Mouse (Mus musculus): ENCODE data around the gene Pabpc1l. TPM values are rescaled to one million over a fixed set of nuclear protein-coding genes. Genes with fewer than 3 reads are reported as not detected.

The Pabpc1l gene
- total RNA-seq, 2 experiments from 2014 or later: 0.79 to 0.83 TPM

DNA sequence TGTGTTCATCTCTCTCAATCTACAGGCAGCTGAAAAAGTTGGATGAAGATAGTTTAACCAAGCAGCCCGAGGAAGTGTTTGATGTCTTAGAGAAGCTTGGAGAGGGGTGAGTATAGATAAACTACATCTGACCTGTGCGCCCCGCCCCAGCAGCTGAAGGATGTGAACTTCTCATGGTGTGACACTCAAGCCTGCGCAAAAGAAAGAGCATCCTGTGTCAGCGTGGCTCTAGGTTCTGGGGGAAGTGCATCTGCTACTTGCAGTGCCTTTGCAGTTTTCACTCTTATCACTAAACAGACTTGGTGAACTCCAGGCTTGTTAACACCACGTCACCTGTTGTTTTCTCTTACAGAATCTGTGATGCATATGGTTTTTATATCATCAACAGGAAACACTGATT, 54.2 kb downstream of the Pabpc1l start:
- no peak for DNase-seq
- intact Hi-C loops (cut with DNase I): no loop called here

DNA sequence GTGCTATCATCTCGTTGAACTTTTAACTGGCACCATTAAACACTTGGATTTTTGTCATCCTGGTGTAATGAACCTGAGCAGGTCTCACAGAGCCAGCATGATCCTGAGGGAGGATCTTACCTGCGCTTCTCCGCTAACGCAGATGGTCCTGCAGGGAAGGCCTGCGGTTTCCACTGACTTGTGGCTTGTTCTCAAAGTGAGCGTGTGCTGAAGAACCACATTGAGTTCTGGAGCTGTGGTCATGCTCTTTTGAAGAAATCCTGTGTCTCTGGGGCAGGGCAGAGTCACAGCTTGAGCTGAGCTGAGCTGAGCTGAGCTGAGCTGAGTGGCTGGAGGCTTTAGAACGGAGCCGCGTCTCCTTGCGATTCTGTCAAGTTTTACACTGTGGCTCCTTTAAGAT, 56.3 kb downstream of the Pabpc1l start:
- intact Hi-C loops (cut with DNase I): no loop called here
- no peak for DNase-seq

DNA sequence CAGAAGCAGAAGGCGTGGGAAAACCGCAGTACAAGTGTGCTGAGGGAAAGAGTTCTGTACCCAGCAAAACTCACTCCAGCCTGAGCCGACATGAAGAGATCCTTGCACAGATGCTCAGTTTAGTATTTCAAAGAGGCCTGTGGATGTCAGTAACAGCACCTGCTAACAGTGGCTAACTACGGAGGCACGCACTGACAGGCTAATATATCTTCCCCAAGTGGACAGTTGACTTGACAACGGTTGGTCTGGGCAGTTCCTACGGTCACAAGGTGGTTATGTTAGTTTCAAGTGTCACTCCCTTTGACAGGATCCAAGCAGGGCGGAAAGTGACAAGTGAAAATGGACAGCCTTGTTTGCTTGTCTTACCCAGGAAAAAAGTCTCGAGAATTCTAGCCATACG, 56.9 kb downstream of the Pabpc1l start:
- intact Hi-C loops (cut with DNase I): no loop called here
- DNase-seq: no peak

DNA sequence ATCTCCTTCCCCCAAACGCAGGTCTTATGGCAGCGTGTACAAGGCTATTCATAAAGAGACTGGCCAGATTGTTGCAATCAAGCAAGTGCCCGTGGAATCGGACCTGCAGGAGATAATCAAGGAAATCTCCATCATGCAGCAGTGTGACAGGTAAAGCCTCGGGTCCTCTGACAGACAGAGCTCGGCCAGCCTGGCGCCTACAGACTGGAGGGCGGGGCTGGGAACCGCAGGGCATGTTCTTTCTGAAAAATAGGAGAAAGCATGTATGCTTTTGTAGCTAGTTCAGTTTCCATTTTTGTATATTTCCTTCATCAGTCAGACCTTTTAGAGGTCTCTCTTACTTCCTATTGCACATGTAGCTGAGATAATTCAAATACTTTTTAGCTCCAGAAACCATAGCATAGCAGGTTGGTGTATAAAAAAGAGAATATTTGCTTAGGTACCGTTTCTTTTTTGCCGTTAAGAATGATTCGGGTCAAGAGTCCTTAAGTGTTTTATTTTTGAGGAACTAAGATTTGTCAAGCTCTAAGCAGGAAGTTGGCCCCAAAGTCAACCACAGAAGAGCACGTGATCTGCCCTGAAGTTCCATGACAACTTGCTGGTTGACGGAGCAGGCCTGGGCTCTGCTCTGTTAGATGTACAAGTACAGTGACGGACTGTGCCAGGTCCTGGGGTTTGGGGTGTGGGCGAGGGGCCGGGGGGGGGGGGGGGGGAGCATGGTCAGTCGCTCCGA, 58.5 kb downstream of the Pabpc1l start:
- intact Hi-C loops (cut with DNase I): no loop called here
- no peak for DNase-seq

DNA sequence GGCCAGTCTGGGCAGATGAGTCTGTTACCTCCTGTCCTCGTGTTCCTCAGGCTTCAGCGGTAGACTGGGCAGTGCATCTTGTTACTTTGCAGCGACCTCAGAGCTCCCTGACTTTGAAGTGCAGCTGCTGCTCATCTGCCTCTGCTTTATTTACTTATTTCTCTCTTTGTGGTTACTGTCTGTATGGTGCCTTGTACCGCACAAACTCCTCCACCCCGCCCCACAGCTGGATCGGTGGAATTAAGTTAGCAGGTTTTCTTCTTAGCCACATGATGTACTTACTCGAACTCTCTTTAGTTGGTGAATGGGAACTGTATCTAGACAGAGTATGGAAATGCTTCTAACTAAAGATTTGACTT, 59.1 kb downstream of the Pabpc1l start:
- intact Hi-C loops (cut with DNase I): no loop called here
- DNase-seq: no peak

DNA sequence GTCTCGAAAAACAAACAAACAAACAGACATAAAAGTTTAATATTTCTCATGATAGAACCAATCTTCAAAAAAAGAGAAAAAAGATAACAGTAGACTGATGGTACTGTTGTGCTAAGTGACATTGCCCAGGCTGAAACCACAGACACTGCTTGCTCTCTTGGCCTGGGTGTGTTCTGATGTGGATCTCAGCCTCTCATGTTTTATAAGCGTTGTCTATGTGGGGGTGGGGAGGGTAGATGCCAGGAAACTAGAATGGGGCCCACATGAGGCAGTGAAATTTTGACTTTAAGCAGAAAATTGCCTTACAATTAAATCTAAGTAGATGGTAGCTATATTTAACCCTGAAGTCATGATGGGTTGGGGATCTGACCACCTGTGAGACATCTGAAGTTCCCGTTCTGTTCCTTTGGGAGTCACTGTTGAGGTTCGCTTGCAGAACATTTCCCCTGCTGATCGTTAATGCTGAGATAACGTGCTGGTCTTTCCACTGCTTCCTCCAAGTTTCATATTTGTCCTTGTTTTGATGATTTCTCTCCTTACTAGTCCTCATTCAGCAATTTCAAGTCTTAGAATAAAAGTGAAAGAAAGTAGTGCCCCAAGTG, 62.3 kb downstream of the Pabpc1l start:
- intact Hi-C loops (cut with DNase I): no loop called here
- DNase-seq: no peak

DNA sequence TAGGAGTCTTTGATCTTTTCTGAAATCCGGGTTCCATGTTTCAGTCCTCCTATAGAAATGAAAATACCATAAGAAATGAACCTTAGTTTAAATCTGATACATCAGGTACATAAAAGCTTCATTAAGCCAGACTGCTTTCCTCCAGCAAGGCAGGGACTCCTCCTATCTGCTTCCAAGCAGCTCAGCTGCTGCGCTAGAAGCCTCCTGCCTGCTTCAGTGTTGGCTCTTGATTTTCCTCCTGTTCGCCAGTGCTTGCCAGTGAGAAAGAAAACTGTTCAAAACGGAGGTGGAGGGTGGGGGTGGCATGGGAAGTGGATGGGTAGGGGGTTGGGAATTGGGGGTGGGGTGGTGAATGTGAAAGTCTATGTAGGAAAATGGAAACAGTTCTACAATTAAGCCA, 64.3 kb downstream of the Pabpc1l start:
- no peak for DNase-seq
- intact Hi-C loops (cut with DNase I): no loop called here

DNA sequence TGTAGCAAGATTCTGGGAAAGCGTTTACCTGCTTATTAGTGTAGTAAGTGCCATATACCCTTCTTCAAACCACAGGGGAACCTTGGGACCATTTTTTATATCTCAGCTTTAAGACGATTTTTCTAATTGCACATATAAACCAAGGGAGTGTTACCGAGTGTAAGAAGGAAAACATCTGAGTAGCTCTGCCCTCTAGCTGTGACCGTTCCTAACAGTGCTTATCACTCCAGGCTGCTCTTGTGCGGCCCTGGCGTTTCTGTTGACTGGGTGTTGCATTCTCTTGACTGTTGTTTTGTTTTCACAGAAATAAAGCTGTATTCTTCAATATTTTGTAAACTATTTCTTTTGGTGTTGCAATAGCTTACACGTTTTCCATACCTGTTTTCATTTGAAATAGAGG, 68.9 kb downstream of the Pabpc1l start:
- no peak for DNase-seq
- intact Hi-C loops (cut with DNase I): no loop called here

DNA sequence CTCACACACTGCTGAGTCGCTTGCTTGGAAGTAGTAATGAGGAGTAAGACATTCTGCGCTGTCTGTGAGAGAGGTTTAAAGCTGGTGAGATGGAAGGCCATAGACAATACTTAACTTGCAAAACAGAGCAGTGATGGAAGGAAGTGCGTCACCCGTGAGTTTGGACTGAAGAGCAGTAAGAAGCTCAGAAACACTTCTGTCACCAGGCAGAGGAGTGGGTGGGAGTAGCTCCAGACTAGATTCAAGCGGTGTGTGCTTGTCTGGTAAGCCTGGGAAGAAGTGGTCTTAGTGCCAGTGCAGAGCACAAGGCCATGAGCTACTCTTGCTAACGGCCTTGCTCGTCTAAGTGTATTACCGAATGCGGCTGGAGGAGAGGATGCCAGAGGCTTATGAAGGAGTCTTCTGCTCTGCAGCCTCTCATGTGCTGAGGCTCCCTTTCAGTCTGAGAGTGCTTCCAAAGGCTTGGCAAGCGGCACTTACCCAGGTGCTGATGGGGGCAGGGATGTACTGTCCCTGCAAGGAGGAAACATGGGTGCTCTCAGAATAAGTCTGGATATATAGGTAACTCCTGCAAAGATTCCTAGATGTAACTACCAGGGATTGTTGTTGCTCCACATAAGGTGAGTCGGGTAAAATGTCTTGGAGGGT, 73.5 kb downstream of the Pabpc1l start:
- intact Hi-C loops (cut with DNase I): no loop called here
- DNase-seq: no peak

Other genes starting within 250 kb of the Pabpc1l start
- under 1 TPM; 0.29 to 0.88 TPM for gene Ccn5, start 204.6 kb upstream of the Pabpc1l start, total RNA-seq (2021)
- not detected for gene Kcnk15, start 171.8 kb upstream of the Pabpc1l start, total RNA-seq (2021)
- gene Rims4, start 106.8 kb upstream of the Pabpc1l start, total RNA-seq (2021): under 1 TPM; 0.10 to 0.15 TPM
- 10 to 100 TPM; 93.5 to 98.0 TPM for gene Ywhab, start 30.5 kb upstream of the Pabpc1l start, total RNA-seq (2021)
- gene Stk4, start 44.9 kb downstream of the Pabpc1l start, total RNA-seq (2021): 10 to 100 TPM; 17.0 to 20.4 TPM
- 10 to 100 TPM; 19.3 to 19.9 TPM for gene Tomm34, start 45.7 kb downstream of the Pabpc1l start, total RNA-seq (2021)
- gene Kcns1, start 145.7 kb downstream of the Pabpc1l start, total RNA-seq (2021): not detected
- gene Wfdc5, start 157.3 kb downstream of the Pabpc1l start, total RNA-seq (2021): not detected
- gene Wfdc12, start 165.2 kb downstream of the Pabpc1l start, total RNA-seq (2021): not detected
- gene Wfdc15a, start 174.7 kb downstream of the Pabpc1l start, total RNA-seq (2021): not detected
- not detected for gene Wfdc15b, start 196.2 kb downstream of the Pabpc1l start, total RNA-seq (2021)
- not detected for gene Svs2, start 213.0 kb downstream of the Pabpc1l start, total RNA-seq (2021)
- not detected for gene Svs3b, start 231.2 kb downstream of the Pabpc1l start, total RNA-seq (2021)